Mouse (Mus musculus) gastrocnemius, postnatal 4 days (tissue): Measurements from ENCODE around the gene Glud1. TPM values are rescaled to one million over a fixed set of nuclear protein-coding genes. Genes with fewer than 3 reads are reported as not detected.

Experiments used
- DNase-seq, 2 experiments: peaks; one replicate each; pipeline ENCODE4 v3.0.0; 2021 to 2022; ENCODE audit warnings: low spot score in 2 of 2, mixed read lengths in 2 of 2
- long read RNA-seq, 2 experiments: library from polyadenylated mRNA; stranded (forward); transcript quantifications; one replicate each; pipeline ENCODE4 v2.0.0; 2021
- total RNA-seq, 2 experiments: library from RNA; stranded (reverse); gene quantifications; 2 replicates each; pipeline ENCODE4 v1.2.3; 2021

The Glud1 gene
- total RNA-seq, result 100 to 1,000 TPM; 133 to 135 TPM
- long read RNA-seq, experiment 1, transcript Glud1-201 (13 exons, 3,390 nt), result major isoform, 156 of 168 reads
- long read RNA-seq, experiment 1, partial matches to known transcripts, result 5 of 168 reads
- long read RNA-seq, experiment 1, other reads (novel, unspliced or antisense), result 7 of 168 reads
- long read RNA-seq, experiment 2, transcript Glud1-201 (13 exons, 3,390 nt), result major isoform, 159 of 176 reads
- long read RNA-seq, experiment 2, partial matches to known transcripts, result 5 of 176 reads
- long read RNA-seq, experiment 2, other reads (novel, unspliced or antisense), result 12 of 176 reads

DNA sequence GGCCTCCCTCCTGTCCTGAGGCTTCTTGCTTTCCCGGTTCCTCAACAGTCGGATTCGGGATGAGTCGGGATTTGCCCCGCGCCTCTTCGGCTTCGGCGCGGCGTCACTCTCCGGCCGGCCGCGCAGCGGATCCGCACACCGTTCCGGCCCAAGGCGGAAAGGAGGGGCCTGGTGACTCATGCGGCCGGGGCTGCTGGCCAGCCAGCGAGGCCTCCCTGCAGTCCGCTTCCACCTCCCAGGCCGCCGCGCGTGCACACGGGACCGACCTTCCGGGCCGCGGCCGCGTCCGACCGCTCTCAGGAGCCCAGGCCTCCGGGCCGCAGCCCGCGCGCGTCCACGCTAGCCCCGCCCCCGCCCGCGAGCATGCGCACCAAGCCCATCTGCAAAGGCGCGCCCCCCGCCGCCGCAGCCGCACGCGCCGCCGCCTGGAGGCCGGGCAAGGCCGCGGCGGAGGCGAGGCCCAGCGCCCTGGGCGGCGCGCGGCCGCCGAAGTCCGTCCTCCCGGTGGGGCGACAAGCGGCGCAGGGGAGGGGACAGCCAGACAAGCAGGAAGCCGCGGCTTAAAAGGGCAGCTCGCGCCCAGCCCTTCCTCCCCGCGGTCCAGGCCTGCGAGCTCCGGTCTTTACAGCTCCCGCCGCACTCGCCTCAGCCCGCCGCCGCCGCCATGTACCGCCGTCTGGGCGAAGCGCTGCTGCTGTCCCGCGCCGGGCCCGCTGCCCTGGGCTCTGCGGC lies at the start of gene Glud1, which contains the start of gene Shld2:
Glud1 (plus strand) TSS at position 494 of the 732 bp plus-strand sequence.
Shld2 (minus strand) TSS at position 260 of the 732 bp plus-strand sequence.
- DNase-seq, result peak; percentile 97 to 98

DNA sequence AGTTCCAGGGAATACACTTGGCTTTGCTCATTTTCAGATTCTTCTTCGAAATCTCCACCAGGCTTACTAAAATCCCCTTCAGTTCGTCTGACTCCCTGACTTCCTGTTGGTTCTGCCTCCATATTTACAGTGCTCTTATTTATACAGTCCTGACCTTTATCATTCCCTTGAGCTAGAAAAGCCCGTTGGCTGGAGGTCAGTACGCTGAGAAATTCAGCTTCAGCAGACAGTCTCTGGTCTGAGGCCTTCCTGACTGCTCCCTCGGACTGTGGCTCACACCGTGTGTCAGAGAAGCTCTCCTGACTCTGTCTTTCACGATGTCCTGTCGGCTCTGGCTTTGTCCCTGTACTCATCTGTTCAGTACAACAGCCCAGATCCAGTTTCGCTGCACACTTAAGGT lies 42.5 kb upstream of the Glud1 start:
- DNase-seq, result no peak

DNA sequence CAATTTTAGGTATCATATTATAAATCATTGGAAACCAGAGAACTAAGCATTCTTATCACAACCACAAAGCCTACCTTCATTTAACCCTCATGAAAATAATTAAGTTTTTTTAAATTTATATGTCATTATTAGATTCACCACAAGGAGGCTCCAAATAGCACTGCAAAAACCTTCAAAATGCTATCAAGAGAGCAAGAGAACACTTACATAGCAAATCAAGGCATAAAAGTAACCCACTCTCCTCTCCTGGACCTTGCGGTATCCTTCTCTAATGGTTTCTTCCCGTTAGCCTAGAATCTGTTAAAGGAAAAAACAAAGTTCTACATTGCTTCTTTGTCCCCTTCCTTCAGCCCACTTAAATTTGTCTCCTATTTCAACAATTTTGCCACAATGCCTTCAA lies 37.2 kb upstream of the Glud1 start:
- DNase-seq, result no peak

DNA sequence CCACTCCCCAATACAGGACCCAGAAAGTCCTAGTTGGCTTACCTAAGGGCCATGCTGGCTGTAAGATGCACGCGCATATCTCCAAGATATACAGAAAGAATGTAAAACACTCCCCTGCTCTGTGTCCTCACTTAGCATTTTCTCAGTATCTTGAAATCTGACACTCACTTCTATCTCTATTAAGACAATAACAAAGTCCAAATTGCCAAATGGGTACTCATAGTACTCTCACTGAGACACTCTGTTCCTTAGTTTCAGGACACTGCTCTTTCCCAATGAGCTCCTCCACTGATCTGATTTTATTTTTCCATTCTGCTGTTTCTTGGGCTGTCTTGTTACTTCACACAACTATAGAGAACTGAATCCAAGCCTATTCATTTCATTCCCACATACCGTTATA lies 36.4 kb upstream of the Glud1 start:
- DNase-seq, result no peak

DNA sequence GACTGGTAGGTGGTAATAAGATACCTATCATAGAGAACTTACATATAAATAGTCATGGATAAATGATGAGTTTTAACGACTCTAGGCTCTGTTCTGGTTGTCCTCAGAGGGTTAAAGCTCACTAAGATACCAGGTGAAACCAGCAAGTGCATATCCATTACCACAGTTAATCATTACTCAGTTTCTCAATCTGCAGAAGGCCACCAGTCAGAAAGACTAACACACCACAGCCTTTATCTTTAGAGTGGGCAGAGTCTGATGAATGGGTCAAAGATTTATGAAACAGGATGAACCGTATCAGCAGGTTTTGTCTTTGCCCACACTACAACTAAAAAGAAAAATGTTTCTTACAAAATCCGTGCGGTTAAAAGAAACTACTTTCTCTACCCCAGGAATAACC lies 35.3 kb upstream of the Glud1 start:
- DNase-seq, result no peak

DNA sequence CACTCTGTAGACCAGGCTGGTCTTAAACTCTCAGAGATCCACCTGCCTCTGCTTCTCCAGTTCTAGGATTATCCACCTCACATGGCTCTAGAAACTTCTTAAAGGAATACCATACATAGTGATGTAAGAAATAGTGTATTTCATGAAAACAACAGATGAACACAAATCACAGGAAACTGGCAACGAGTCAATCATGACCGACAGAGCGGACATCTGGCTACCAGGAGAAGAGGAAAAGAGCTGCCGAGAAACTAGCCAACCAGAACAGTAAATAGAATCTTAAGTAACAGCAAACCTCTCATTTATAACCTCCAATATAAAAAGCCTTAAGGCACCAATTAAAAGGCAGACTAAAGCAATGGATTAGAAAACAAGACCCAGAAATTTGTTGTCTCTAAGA lies 30.8 kb upstream of the Glud1 start:
- DNase-seq, result no peak

DNA sequence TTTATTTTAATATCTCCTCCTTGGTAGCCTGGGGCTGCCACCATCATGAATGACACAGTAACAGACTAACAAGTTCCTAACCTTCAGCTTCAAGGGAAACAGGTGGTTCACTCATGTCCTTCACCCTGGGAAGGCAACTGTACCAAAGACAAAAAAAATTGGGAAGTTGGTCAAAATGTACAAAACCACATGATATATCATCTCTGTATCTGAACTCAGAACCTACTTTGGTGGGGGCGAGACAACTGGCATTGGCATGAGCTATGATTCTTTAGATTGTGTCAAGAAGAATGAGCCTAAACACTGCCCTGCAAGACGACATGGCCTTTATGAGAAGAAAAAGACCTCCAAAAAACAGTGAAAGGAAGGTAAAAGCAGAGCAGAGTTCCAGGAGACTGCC lies 29.7 kb upstream of the Glud1 start:
- DNase-seq, result no peak

DNA sequence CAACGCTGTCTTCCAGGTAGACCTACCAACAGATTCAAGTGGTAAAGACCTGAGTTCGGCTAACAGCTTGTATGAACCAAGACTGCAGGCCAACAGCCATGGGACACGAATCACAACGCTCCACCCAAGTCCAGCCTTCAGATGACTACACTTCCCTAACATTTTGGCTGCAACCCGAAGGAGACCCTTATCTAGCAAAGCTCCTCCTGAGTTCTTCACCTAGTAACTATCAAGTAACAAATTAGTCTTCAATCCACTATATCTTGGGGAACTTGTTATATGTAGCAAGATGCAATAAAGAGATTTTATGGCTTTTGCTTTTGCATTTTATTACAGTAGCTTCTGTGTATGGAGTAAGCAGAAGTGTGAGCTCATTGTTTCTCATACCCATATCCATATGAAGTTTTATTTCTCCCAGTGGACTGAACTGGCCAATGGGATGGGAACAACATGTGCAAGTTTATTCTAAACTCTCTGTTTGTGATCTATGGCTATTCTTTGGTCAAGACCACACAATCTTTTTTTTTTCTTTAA lies 28.7 kb upstream of the Glud1 start:
- no peak for DNase-seq

DNA sequence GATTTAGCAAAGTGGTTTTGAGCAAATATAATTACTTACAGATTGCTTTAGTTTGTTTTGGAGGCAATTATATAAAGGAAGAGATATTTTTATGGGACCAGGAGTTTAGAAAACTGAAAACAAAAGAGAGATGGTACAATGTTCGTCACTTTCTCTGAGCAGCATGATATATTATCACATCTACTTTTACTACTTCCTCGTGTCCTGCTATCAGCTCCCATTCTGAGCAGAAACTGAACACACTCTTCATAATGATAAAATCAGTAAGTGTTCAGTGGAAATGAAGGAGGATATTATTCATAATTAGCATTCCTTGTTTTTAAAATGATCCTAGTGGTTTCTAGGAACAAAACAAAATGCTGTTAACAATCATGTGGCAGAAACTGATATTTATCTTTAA lies 22.1 kb upstream of the Glud1 start:
- DNase-seq, result no peak

DNA sequence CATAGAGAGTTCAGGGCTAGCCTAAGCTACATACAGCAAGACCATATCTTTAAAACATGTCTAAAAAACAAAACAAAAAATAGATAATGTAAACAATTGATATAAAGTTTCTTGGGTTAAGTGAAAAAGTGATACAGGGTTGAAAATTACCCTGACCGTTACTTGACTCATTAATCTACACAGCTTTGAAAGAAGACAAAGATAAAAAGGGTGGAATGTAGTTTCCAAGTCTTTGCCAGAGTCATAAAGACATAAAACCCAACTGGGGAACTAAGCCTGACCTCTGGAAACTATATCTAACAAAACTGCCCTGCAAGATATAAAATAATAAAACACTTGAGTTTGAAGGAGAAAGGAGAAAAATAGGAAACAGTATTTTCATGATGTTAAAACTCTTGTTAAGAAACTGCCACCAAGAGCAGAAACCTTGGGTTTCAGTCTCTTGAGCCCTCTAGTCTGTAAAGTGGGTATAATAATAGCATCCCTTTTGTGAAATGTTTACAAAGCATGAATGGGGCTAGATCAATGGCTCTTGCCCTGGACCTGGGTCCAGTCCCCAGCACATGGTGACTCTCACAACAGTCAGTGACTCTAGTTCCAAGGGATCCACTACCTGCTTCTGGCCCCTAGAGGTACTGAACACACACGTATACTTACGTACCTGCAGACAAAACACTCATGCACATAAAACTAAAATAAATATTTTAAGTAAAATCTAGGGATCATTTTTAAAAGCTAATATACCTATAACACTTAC lies 21.1 kb upstream of the Glud1 start:
- DNase-seq, result no peak

DNA sequence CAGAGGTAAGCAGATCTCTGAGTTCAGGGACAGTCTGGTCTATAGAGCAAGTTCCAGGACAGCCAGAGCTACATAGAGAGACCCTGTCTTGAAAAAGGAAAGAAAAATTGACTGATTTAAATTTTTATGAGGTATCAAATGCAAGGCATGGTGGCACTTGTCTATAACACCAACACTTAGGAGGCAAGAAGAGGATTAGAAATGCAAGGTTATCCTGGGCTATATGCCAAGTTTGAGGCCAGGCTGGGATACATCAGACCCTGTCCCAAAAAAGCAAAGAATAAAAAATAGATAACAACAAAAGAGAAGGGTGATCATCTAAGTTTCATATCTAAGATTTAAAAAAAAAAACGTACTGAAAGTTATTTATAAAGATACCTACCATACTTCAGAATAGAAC lies 20.3 kb upstream of the Glud1 start:
- no peak for DNase-seq

DNA sequence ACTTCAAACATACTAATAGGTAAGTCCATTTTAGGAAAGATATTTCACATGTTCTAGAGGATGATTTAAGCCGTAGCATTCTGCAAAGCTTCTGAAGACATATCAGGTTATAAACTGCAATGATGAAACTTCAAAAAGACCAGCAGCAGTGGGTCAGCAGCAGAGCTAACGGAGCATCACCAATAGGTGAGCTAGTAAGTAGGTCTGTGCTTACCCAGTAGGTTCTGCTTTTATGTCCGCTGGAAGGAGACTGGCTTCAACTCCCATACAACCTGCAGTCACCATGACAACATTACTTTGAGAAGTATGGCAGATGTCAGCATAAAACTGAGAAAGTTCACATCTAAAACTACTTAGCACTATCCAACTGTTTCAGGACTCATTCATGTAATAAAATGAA lies 16.9 kb upstream of the Glud1 start:
- DNase-seq, result no peak

DNA sequence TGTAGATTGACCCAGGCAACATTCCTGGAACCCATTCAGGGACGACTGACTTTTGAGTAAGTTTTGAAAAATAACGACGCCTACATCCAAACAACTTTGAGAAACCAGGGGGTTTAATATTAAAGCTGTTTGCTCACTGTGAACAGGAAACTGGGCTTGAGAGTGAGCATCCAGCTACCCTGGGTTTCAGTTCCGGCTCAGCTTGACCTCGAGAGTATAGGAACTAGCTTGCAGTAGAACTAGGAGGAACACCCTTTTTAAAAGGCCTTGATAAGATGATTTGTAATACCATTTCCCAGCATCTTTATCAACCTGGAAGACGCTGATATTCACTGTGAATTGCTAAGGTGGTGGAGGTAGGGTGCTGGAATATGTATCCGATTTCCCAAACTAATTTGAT lies 14.2 kb upstream of the Glud1 start:
- DNase-seq, result no peak

DNA sequence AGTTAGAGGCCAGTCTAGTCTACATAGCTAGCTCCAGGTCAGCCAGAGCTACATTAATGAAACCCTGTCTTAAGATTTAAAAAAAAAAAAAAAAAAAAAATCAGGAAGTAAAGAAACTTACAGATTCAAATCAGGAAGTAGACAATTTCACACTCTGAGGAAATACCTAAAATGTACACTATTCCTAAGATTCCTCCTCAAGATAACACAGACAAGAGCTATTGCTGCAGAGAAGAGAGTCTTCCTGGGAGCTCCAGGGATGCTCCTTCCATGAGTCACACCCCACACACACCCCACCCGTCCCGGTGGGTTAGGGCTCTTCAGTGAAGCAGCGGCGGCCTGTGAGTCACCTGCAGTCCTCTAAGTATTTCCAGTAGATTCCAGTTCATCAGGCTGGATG lies 13.5 kb upstream of the Glud1 start:
- DNase-seq, result no peak

DNA sequence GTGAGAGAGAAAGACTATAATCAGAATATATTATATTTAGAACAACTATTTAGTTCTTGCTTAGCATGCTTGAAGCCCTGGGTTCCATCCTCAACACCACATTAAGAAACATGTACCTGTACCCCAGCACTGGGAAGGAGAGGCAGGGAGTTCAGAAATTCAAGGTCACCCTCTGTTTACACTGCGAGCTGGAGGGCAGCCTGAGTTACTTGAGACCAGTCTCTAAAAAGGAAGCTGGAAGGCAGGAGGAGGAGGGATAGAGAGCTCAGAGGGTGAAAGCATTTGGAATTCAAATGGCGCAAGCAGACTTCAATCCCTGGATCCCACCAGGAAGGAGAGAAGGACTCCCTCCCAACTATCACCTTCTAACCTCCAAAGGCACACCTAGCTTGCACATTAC lies 12.9 kb upstream of the Glud1 start:
- no peak for DNase-seq

DNA sequence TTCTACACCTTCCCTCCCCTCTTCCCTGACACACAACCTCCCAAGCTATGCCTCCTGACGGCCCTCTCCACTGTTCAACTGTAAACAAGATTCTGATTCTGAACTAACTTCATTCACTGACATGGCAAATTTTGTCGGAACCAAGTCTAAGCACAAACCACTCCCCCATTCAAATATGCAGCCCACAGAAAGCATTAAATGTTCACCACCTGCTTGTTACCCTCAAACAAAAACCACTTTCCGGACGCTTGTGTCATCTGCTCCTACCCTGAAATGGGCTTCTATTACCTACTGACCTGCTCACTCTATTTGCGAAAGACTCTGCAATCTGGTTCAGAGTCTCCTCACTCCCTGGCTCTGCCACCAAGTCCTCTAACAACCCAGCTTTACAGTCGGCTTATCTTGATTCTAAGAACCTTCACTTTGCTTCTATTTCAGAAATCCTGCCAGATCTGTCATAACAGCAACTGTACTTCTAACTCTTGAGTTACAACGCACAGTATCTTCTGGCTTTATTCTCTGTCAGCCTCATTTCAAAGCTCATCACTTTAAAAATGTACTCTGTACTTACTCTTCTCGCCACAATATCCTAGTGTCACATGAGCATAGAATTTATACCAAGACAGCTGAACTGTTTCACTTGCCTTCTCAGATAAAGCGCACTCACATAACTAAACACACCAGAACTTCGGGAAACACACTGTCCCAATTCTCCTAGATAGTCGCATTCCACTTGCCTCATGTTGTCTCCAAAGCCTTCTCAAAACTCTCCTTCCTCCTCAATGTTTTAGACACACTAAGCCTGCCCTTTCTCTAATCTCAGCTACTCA lies 11.4 kb upstream of the Glud1 start:
- DNase-seq, result no peak

DNA sequence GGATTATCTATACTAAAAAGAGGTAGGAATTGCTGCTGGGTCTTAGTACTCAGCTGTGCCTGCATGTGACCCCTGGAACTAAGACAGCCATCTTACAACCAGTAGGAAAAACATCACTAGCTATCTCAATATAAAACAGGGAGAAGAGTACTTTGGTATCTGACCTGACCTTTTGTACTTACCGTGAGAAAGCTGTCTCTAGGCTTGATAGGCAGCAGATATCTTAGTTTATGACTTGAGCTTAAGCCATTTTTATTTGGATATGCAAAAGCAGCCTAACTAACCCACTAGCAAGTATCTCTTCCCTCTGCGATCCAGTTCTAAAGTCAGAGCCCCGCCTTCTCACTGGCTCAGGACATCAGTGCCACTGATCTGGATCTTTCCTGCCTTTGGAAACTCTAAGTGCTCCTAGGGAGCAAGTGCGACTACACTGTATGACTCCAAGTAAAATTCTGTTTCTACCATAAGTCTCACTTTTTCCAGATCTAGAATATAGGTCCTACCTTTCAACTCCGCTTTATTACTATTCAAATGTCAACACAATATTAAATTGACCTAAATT lies 7.8 kb upstream of the Glud1 start:
- DNase-seq, result no peak

DNA sequence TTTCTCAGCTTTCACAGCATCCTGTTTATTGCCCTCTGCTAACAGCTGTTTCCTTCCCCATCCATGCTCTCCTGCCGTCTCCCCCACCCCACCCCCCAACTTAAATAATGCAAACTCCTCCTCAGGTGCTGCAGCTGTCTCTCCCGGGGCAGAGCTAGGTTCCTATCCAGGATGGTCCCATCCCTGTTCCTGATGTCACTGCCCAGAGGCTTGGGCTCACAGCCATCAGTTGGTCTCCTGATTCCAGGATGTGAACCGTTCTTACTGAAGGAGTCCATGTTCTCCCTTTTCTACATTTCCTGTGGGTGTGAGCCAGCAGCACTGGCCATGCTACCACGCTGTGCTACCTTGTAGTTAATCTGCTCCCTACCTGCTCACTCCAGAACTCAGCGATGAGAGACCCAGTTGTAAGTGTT lies 7.3 kb upstream of the Glud1 start:
- DNase-seq, result no peak

DNA sequence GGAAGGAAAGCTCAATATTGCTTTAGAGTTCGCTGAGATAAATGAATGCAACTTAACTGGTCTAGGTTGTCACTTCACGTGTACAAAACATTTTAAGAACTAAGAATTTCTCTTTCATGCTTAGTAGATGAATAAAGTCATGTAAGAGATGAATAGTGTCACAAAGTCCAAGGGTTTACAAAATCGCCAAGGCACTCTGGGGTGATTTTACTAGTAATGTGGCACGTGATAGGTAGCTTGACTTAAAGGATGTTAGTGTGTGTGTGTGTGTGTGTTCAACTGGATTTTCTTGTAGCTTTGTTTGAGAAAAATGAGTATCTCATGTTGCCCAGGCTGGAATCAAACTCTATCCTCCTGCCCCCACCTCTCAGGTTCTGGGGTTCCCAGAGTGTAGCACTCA lies 1.3 kb upstream of the Glud1 start:
- no peak for DNase-seq

DNA sequence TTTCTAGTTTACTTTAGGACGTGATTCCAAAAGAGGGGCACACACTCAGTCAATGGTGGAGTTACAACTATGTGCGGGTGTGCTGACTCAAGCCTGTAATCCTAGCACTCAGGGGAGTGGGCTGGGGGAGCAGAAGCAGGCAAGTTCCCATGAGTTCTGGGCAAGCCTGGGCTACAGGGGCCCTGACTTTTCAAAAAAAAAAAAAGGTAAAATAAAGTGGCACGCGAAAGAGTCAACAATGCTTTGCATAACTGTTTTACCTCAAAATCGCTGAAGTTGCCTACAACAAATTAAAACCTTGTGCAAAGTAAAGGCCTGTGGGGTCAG lies 657 bp upstream of the Glud1 start:
- DNase-seq, result no peak
